In the genomic region with DNA sequence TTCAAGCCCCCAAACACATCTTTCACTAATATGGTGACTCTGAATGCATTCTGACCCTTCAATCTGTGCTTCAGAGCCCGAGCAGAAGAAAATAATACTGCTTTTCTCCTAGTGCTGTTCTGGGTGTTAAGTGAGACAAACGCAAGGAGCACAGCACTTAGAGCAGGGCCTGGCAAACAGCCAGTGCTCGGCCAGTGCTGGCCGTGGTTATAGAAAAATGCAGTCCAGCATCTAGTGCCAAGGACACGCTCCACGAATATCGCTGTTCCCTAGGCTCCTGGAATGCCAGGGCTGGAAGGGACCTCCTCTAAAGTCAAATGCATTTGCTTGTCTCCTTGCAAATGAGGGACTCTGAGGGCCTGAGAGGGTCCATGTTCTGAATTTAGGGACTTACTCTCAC, we compare ENCODE assay signal across 9 mouse cellular contexts.
DNase-seq lines count a peak whose midpoint lies in the region; ATAC-seq and TF ChIP-seq lines count a peak whose summit lies in the region.
"Had no signal": no experiment of that assay in that cellular context is flagged by ENCODE, and none has a peak within 500 bp of the region (broad histone marks: within the 10 kb centered on the region; RNA-seq: fewer than 3 reads in every experiment).

No protein-coding gene starts in this region.

- H3K27me3 ChIP-seq in kidney, postnatal 0 days (ENCODE audit: insufficient read depth, low read length) = no peaks in the 10 kb centered on the region
- no peaks in the 10 kb centered on the region for H3K27me3 ChIP-seq in stomach, embryonic 15.5 days (replicated peaks)

- no peak overlapping the region for H3K4me2 ChIP-seq in kidney, postnatal 0 days (ENCODE audit: low read length)
- H3K4me2 ChIP-seq in stomach, embryonic 15.5 days = no peak overlapping the region

- no peaks in the 10 kb centered on the region for H3K36me3 ChIP-seq in kidney, postnatal 0 days (ENCODE audit: insufficient read depth, low read length)
- H3K36me3 ChIP-seq in stomach, embryonic 15.5 days = no peaks in the 10 kb centered on the region

- WGBS in kidney, postnatal 0 days = 20% methylated on average over 7 of the region's 7 CpGs
- WGBS in stomach, embryonic 15.5 days = 33% methylated on average over 7 of the region's 7 CpGs

- no peak for TF ChIP-seq CTCF in kidney, postnatal 0 days (IDR thresholded peaks at IDR 0.05; ENCODE audit: low read depth)

- H3K4me3 ChIP-seq in kidney, postnatal 0 days (replicated peaks; ENCODE audit: low read depth, low read length) = no peak overlapping the region
- H3K4me3 ChIP-seq in stomach, embryonic 15.5 days (replicated peaks) = no peak overlapping the region

- DNase-seq in cerebellum, adult 11 months = peak; percentile 42
- DNase-seq in adrenal gland, adult 8-10 months = peak; percentile 67
- DNase-seq in heart, adult 9 months (ENCODE audit: low spot score in 2 of 2) = peak; percentile 30 to 58
- no peak for DNase-seq in kidney, postnatal 0 days (ENCODE audit: low spot score)
- no peak for DNase-seq in frontal cortex, adult 2 months (ENCODE audit: extremely low spot score in 1 of 2, low spot score in 1 of 2)
- no peak for DNase-seq in B cell, adult 2 months

- ATAC-seq in cerebellum, adult (ENCODE audit: insufficient number of reproducible peaks, low FRiP score, low TSS enrichment) = no peak
- no peak for ATAC-seq in kidney, postnatal 0 days (replicated peaks; ENCODE audit: low FRiP score, low read depth)
- ATAC-seq in stomach, embryonic 15.5 days (ENCODE audit: insufficient read depth, low FRiP score, low read depth) = no peak

- H3K27ac ChIP-seq in kidney, postnatal 0 days = peak overlapping the region; percentile 20; the same call in 1 of the 2 replicates
- peak overlapping the region; percentile 57 for H3K27ac ChIP-seq in stomach, embryonic 15.5 days
- H3K27ac ChIP-seq: liver, embryonic 14.5 days had no signal

- H3K9ac ChIP-seq in kidney, postnatal 0 days (ENCODE audit: low read depth, low read length) = no peak overlapping the region
- H3K9ac ChIP-seq in stomach, embryonic 15.5 days = no peak overlapping the region
- H3K9ac ChIP-seq: liver, embryonic 14.5 days had no signal

- H3K9me3 ChIP-seq in kidney, postnatal 0 days (replicated peaks; ENCODE audit: low read length) = no peaks in the 10 kb centered on the region
- no peaks in the 10 kb centered on the region for H3K9me3 ChIP-seq in stomach, embryonic 15.5 days

- H3K4me1 ChIP-seq in kidney, postnatal 0 days (replicated peaks; ENCODE audit: insufficient read depth, low read length) = peaks cover 36% of the 10 kb centered on the region
- peaks cover 32% of the 10 kb centered on the region for H3K4me1 ChIP-seq in stomach, embryonic 15.5 days

Comparison
In these comparisons a context has a peak if more than half of its experiments do, and no peak if none do; other contexts are left out.
1. DNase-seq: peak in cerebellum, adult 11 months (single experiment), adrenal gland, adult 8-10 months (single experiment) and heart, adult 9 months (2 of 2); none in kidney, postnatal 0 days (single experiment), frontal cortex, adult 2 months (0 of 2) and B cell, adult 2 months (0 of 2).